Mouse (Mus musculus) heart, postnatal 0 days (tissue): ENCODE data around the gene Bmf. TPM values are rescaled to one million over a fixed set of nuclear protein-coding genes. Genes with fewer than 3 reads are reported as not detected.

Source experiments
- ATAC-seq: fragments of 200-750 bp; cut with Nextera tagmentation; 2 replicates; pipeline ENCODE4 v1.8.0; 2017; ENCODE audit warnings: low read depth, moderate number of reproducible peaks, moderate library complexity; ENCODE audit not compliant: insufficient read depth
- DNase-seq: peaks from one replicate; pipeline ENCODE4 v3.0.0-alpha.2; 2016; ENCODE audit warnings: low spot score
- H3K27ac ChIP-seq: fragments of 300-500 bp; sonication (generic); 2 replicates; pipeline ENCODE4 v1.5.1; 2014; ENCODE audit warnings: low read depth, mild to moderate bottlenecking
- H3K27me3 ChIP-seq: fragments of 300-500 bp; sonication (generic); 2 replicates; pipeline ENCODE4 v1.6.1; 2014; ENCODE audit warnings: low read length, mixed read lengths; ENCODE audit not compliant: control insufficient read depth, insufficient read depth
- H3K36me3 ChIP-seq: fragments of 300-500 bp; sonication (generic); replicated peaks from 2 replicates; pipeline ENCODE4 v1.6.1; 2014; ENCODE audit warnings: low read length, mixed read lengths; ENCODE audit not compliant: control insufficient read depth, insufficient read depth
- H3K4me1 ChIP-seq: fragments of 300-500 bp; sonication (generic); 2 replicates; pipeline ENCODE4 v1.6.1; 2014; ENCODE audit warnings: antibody characterized with exemption; ENCODE audit not compliant: control insufficient read depth, insufficient read depth
- H3K4me2 ChIP-seq: fragments of 300-500 bp; sonication (generic); 2 replicates; pipeline ENCODE4 v1.6.1; 2014; ENCODE audit warnings: low read depth, mild to moderate bottlenecking, low read length, moderate library complexity
- H3K4me3 ChIP-seq: fragments of 300-500 bp; sonication (generic); 2 replicates; pipeline ENCODE4 v1.5.1; 2014; ENCODE audit warnings: low read depth, low read length
- H3K9ac ChIP-seq: fragments of 300-500 bp; sonication (generic); replicated peaks from 2 replicates; pipeline ENCODE4 v1.6.1; 2014; ENCODE audit warnings: low read depth, low read length, mixed read lengths
- H3K9me3 ChIP-seq: fragments of 300-500 bp; sonication (generic); replicated peaks from 2 replicates; pipeline ENCODE4 v1.6.1; 2016; ENCODE audit warnings: low read length; ENCODE audit not compliant: control insufficient read depth
- CTCF ChIP-seq: IDR thresholded peaks from 2 replicates; pipeline ENCODE4 v1.5.1; 2016; ENCODE audit warnings: antibody characterized with exemption, control low read depth, low read depth
- EP300 ChIP-seq: IDR thresholded peaks from 2 replicates; pipeline ENCODE4 v1.6.1; 2016; ENCODE audit warnings: antibody characterized with exemption, low read depth
- WGBS: fragments of 180-500 bp; shearing (Covaris S2); extraction: QIAGEN DNeasy Blood & Tissue Kit; methylation state at CpG from one replicate; pipeline ENCODE4 v1.1.7; 2014; 5-methylcytosine and 5-hydroxymethylcytosine counted together
- polyA plus RNA-seq: library from polyadenylated mRNA; unstranded; fragments of >200 nt; fragmentation: Nextera tagmentation; extraction: Ambion mirVana; gene quantifications from 2 replicates; pipeline ENCODE4 v1.2.1, GENCODE M21; 2015
- total RNA-seq: library from RNA; depleted of rRNA; stranded (reverse); fragments of >200 nt; gene quantifications from 2 replicates; pipeline ENCODE4 v1.2.3, GENCODE M21; 2014; ENCODE audit warnings: low replicate concordance; rRNA removed

Bmf gene
- 12.7 and 14.5 TPM in 2 replicates for total RNA-seq
- polyA plus RNA-seq, result 1.5 and 1.6 TPM in 2 replicates

DNA sequence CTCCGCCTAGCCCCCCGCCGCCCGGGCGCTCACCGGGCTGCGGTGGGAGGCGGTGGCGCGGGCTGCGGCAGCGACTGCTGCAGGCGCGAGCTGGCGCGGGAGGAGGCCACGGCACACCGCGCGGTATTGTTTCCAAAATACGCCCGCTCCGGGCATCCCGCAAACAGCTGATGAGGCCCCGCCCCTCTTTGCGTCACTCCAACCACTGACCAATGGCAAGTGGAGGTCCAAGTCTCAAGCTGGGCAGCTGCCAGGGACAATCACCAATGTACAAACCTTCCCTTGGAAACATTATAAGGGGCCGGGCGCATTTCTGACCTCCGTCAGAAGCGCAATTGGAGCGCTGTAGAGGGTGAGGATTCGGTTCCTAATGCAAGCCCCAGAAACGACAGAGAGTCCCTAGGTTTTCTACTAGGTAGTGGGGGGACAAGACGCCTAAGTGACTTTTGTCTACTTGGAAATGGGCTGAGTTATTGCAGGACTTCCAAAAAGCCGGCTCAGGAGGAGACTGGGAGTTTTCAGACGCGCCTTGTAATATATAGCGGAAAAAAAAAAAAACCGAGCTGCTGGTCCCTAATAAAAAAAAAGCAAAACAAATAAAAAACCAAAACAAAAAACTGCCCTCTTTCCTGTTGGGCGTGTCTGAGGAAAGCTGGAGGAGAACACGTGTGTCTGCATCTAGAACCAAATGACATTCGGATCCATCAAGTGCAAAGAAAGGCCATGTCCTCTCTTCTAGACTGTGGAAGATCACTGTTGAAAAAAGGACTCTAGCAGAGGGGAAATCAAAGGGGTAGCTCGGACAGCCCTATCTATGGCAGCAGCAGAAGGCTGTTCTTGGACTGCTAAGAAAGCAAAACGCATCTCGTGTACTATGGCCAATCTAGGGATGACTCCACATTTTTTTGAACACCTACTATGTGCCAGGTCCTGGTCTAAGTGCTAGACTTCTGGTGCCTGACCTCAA lies at the start of gene Bmf:
Gene Bmf, minus strand, starts transcription at position 181 of the 967 bp plus-strand sequence.
- TF ChIP-seq EP300 (0 out of 2 replicates have a peak, but pooled peaks have one; percentile 44), CTCF (no peak)

DNA sequence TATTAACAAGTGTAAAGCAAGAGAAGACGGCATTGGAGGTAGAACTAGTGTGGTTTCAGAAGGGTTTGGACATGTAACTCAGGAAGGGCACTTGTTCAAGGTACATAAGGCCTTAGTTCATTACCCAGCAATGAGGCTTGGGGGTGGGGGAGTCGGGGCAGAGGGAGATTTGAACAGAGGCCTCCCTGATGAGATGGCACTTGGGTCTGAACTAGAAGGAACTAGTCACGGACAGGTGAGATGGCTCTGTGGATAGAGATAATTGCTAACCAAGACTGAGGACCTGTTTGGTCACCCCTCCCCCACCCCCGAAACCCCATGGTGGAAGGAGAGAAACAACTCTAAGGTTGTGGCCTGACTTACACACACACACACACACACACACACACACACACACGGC lies 49.6 kb upstream of the Bmf start:
- Histone ChIP-seq H3K36me3 (peaks cover 12% of the 10 kb centered on the region), H3K27ac (no peak overlapping the region), H3K9me3 (no peaks in the 10 kb centered on the region), H3K9ac (peak overlapping the region; percentile 72; the same call in 1 of the 2 replicates), H3K4me3 (peak overlapping the region; percentile 75), H3K4me1 (peaks cover 17% of the 10 kb centered on the region; the same call in 1 of the 2 replicates), H3K4me2 (peak overlapping the region; percentile 88), H3K27me3 (no peaks in the 10 kb centered on the region)
- WGBS, result 33% methylated on average over 5 of the region's 5 CpGs
- ATAC-seq (no peak), DNase-seq (no peak)
- TF ChIP-seq CTCF (no peak), EP300 (no peak)

More for the DNA sequence above, at the start of gene Bmf:
- Histone ChIP-seq H3K4me2 (peak within 1 kb of the TSS; percentile 77), H3K27me3 (no peaks in the 10 kb centered on the region), H3K9ac (peak within 1 kb of the TSS; percentile 61), H3K27ac (peak within 1 kb of the TSS; percentile 60), H3K9me3 (no peaks in the 10 kb centered on the region), H3K4me1 (peaks cover 42% of the 10 kb centered on the region), H3K4me3 (peak within 1 kb of the TSS; percentile 70), H3K36me3 (no peaks in the 10 kb centered on the region)
- peak; percentile 90 for ATAC-seq
- WGBS, result under 1% methylated on average over 45 of the region's 45 CpGs
- peak; percentile 98 for DNase-seq

DNA sequence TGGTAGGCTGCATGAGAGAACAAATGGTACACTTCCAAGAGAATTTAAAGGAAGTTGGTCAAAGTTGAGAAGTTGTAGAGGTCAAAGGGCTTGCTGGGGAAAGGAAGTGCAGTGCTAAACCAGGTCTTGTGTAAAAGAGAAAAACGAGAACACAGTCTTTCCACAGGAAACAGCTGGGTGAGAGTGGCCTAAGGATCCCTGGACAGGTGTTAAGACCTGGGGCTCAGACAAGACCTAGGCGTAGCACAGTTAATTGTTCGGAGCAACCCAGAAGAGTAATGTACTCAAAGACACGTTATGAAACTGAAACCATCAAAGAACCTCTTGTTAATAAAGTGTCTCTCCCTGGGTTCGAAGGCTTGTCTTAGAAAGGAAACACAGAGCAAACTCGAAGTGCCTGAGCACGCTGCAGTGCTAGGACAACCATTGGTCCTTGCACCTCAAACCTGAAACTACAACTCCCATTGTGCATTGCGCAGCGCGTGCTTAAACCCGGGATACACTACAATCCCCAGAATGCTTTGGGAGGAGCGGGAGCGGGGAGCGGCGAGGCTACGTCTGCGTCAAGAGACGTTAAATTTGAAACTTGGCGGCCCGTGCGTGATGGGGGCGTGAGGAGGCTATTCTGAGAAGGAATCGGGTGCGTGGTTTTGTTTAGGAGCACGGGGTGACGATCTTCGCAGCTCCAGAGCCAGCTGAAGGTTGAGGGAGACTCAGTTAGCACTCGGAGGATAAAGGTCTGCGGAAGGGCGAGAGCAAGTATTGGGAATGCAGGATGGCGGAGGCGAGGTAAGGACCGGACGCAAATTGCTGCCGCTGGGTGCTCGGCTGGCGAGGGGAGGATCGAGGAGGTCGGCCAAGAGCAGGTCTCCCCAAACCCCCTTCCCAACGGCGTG lies 48.4 kb upstream of the Bmf start, which contains the start of gene Bub1b:
Gene Bub1b, plus strand, starts transcription at position 539 of the 896 bp plus-strand sequence.
- Histone ChIP-seq H3K36me3 (peaks cover 2% of the 10 kb centered on the region; the same call in 1 of the 2 replicates), H3K4me1 (peaks cover 17% of the 10 kb centered on the region; the same call in 1 of the 2 replicates), H3K4me3 (peak within 1 kb of the TSS; percentile 75), H3K27ac (no peak within 1 kb of the TSS; the same call in 1 of the 2 replicates), H3K4me2 (peak within 1 kb of the TSS; percentile 88), H3K9me3 (no peaks in the 10 kb centered on the region), H3K9ac (peak within 1 kb of the TSS; percentile 72), H3K27me3 (no peaks in the 10 kb centered on the region)
- TF ChIP-seq EP300 (no peak), CTCF (no peak)
- DNase-seq (peak; percentile 95), ATAC-seq (peak; percentile 94)
- WGBS, result 5% methylated on average over 41 of the region's 41 CpGs

DNA sequence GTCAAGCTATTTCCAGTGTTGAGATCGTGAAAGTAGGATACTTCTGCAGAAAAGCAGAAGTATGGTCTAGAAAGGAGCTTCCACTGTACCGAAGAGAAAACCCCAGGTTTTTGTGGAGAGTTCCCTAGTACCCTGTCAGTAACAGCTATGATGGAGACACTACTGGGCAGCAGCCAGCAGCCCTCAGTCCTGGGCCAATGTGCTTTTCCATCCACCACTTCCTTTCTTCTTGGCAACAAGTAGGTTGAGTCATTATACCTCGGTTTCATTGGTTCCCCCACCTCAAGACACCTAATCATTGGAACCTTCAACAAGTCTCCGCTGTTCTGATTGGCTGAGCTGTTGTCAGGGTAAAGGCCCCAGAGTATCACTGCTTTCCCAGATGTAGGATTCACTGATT lies 41.6 kb upstream of the Bmf start:
- no peak for DNase-seq
- 72% methylated on average over 4 of the region's 4 CpGs for WGBS
- Histone ChIP-seq H3K36me3 (no peaks in the 10 kb centered on the region), H3K9ac (no peak overlapping the region), H3K9me3 (no peaks in the 10 kb centered on the region), H3K4me3 (no peak overlapping the region), H3K27me3 (no peaks in the 10 kb centered on the region), H3K27ac (no peak overlapping the region), H3K4me1 (no peaks in the 10 kb centered on the region), H3K4me2 (no peak overlapping the region)
- no peak for TF ChIP-seq CTCF
- TF ChIP-seq EP300, result no peak
- ATAC-seq, result no peak

DNA sequence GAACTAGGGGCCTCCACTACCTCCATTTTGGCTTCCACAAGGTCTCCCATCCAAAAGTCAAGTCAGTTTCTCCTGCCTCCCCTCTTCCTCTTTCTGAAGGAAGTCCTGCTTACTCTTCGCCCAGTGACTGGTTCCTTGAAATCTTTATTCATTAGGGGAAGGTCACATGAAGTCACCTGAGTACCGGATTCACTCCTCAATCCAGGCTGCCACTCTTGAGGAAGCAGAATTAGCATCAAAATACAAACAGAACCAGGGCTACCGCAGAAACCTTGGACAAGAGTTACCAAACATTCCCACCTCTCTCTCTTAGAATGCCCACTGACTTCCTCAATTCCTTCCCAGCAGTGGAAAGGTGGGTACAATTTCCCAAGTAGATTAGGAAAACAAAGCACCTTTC lies 38.2 kb upstream of the Bmf start:
- Histone ChIP-seq H3K9ac (no peak overlapping the region), H3K9me3 (no peaks in the 10 kb centered on the region), H3K27ac (no peak overlapping the region), H3K4me3 (no peak overlapping the region), H3K4me2 (no peak overlapping the region), H3K36me3 (no peaks in the 10 kb centered on the region), H3K27me3 (no peaks in the 10 kb centered on the region), H3K4me1 (no peaks in the 10 kb centered on the region)
- DNase-seq (no peak), ATAC-seq (no peak)
- TF ChIP-seq EP300, result no peak
- TF ChIP-seq CTCF, result no peak
- WGBS, result 73% methylated on average over 3 of the region's 3 CpGs
